21 mouse cellular contexts compared by ENCODE assay signal in the genomic region with DNA sequence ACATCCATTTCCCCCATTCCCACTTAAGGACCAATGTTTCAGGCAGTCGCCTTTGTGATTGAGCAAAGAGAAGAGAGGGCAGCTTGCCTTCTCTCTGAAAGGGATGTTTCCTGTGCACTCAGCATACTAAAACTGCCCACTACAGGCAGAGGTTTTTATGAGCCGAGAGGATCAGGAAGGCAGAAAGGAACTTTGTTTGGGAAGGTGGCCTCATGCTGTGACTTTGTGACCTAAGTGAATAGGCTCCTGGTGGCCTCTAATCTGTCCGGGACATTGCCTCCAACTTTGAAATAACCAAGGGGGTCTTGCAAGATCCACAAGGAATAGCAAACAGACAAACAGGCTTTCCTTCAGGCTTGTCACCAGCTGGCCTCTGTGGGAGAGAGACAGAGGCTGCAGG. TPM values are rescaled to one million over a fixed set of nuclear protein-coding genes. Genes with fewer than 3 reads are reported as not detected.
DNase-seq lines count a peak whose midpoint lies in the region; ATAC-seq and TF ChIP-seq lines count a peak whose summit lies in the region.
"Had no signal": no experiment of that assay in that cellular context is flagged by ENCODE, and none has a peak within 500 bp of the region (broad histone marks: within the 10 kb centered on the region; RNA-seq: fewer than 3 reads in every experiment).

No protein-coding gene starts in this region.

- H3K4me3 ChIP-seq in hindbrain, postnatal 0 days (ENCODE audit: low read length), result no peak overlapping the region
- no peak overlapping the region for H3K4me3 ChIP-seq in hindbrain, embryonic 10.5 days
- no peak overlapping the region for H3K4me3 ChIP-seq in midbrain, embryonic 13.5 days (replicated peaks)
- H3K4me3 ChIP-seq in midbrain, embryonic 15.5 days, result no peak overlapping the region
- H3K4me3 ChIP-seq in ES-E14 (ENCODE audit: insufficient read depth in 1 of 2, low read depth in 1 of 2, low read length in 2 of 2, poor library complexity in 1 of 2, severe bottlenecking in 1 of 2), result no peak overlapping the region
- H3K4me3 ChIP-seq in lung, adult 2 months (replicated peaks; ENCODE audit: extremely low read depth, low read depth, low read length), result no peak overlapping the region
- H3K4me3 ChIP-seq: embryonic facial prominence, embryonic 15.5 days; erythroblast, embryonic 14.5 days; forebrain, embryonic 10.5 days; heart, embryonic 12.5 days; hindbrain, embryonic 13.5 days had no signal

- 0 out of 2 replicates have a peak, but pooled peaks have one; percentile 3 for TF ChIP-seq CTCF in hindbrain, postnatal 0 days (IDR thresholded peaks at IDR 0.05; ENCODE audit: low read depth)
- TF ChIP-seq CTCF in lung, adult 2 months (IDR thresholded peaks at IDR 0.05; ENCODE audit: insufficient read depth, low read length), result no peak

- H3K9me3 ChIP-seq in hindbrain, postnatal 0 days (ENCODE audit: low read length), result no peaks in the 10 kb centered on the region
- H3K9me3 ChIP-seq in hindbrain, embryonic 10.5 days, result no peaks in the 10 kb centered on the region
- no peaks in the 10 kb centered on the region for H3K9me3 ChIP-seq in midbrain, embryonic 13.5 days
- no peaks in the 10 kb centered on the region for H3K9me3 ChIP-seq in midbrain, embryonic 15.5 days
- no peaks in the 10 kb centered on the region for H3K9me3 ChIP-seq in ES-E14 (ENCODE audit: control insufficient read depth, insufficient read depth, low read depth, low read length)
- H3K9me3 ChIP-seq: embryonic facial prominence, embryonic 15.5 days; forebrain, embryonic 10.5 days; heart, embryonic 12.5 days; hindbrain, embryonic 13.5 days had no signal

- no peaks in the 10 kb centered on the region for H3K36me3 ChIP-seq in hindbrain, postnatal 0 days (ENCODE audit: insufficient read depth, low read length)
- H3K36me3 ChIP-seq in hindbrain, embryonic 10.5 days, result no peaks in the 10 kb centered on the region
- no peaks in the 10 kb centered on the region for H3K36me3 ChIP-seq in midbrain, embryonic 13.5 days
- H3K36me3 ChIP-seq in midbrain, embryonic 15.5 days (replicated peaks), result no peaks in the 10 kb centered on the region
- H3K36me3 ChIP-seq in ES-E14 (ENCODE audit: control insufficient read depth, insufficient read depth, low read length, poor library complexity, severe bottlenecking), result no peaks in the 10 kb centered on the region
- H3K36me3 ChIP-seq: embryonic facial prominence, embryonic 15.5 days; forebrain, embryonic 10.5 days; hindbrain, embryonic 13.5 days had no signal

- in situ Hi-C loops in ES-E14 (cut with MboI; ENCODE audit: low sequenced_read_pairs in 2 of 2, unreplicated experiment in 2 of 2), result no loop called here

- peak overlapping the region; percentile 60; the same call in 1 of the 2 replicates for H3K27ac ChIP-seq in hindbrain, postnatal 0 days
- no peak overlapping the region for H3K27ac ChIP-seq in hindbrain, embryonic 10.5 days
- H3K27ac ChIP-seq in midbrain, embryonic 13.5 days, result 0 out of 2 replicates have a peak overlapping the region, but pooled peaks have one; percentile 6
- H3K27ac ChIP-seq in midbrain, embryonic 15.5 days, result no peak overlapping the region
- H3K27ac ChIP-seq in ES-E14 (ENCODE audit: insufficient read depth, low read depth, low read length, poor library complexity, severe bottlenecking), result no peak overlapping the region
- H3K27ac ChIP-seq: embryonic facial prominence, embryonic 15.5 days; forebrain, embryonic 10.5 days; hindbrain, embryonic 13.5 days had no signal

- DNase-seq in hindbrain, postnatal 0 days (ENCODE audit: low spot score), result no peak
- DNase-seq in hindbrain, embryonic 10.5 days (ENCODE audit: low spot score), result no peak
- peak; percentile 53 for DNase-seq in ES-CJ7 (ENCODE audit: low read depth, low spot score)
- peak; percentile 33 for DNase-seq in ES-E14 (ENCODE audit: low read depth, low spot score)
- DNase-seq in Muller cell, postnatal 12 days (ENCODE audit: inconsistent ontology term), result no peak
- no peak for DNase-seq in lung, adult 2 months
- DNase-seq: adrenal gland, adult 8-10 months; adrenal gland, postnatal 36 days; cerebellum, adult 11 months; cerebellum, adult 8-10 months; embryo, embryonic 11 days had no signal

- peaks cover 24% of the 10 kb centered on the region for H3K4me1 ChIP-seq in hindbrain, postnatal 0 days (ENCODE audit: insufficient read depth, low read length)
- H3K4me1 ChIP-seq in hindbrain, embryonic 10.5 days (replicated peaks), result peaks cover 42% of the 10 kb centered on the region
- peaks cover 16% of the 10 kb centered on the region for H3K4me1 ChIP-seq in midbrain, embryonic 13.5 days (replicated peaks)
- H3K4me1 ChIP-seq in midbrain, embryonic 15.5 days, result no peaks in the 10 kb centered on the region
- H3K4me1 ChIP-seq in ES-E14 (ENCODE audit: control insufficient read depth in 2 of 2, insufficient read depth in 2 of 2, low read length in 2 of 2, poor library complexity in 1 of 2), result peaks cover 0 to 10% of the 10 kb centered on the region in 2 experiments; a peak in 2 of 4 replicates
- H3K4me1 ChIP-seq in lung, adult 2 months (ENCODE audit: control insufficient read depth, insufficient read depth, low read length), result peaks cover 8% of the 10 kb centered on the region

- no peak for TF ChIP-seq POLR2A in lung, adult 2 months (IDR thresholded peaks at IDR 0.05; ENCODE audit: borderline replicate concordance, extremely low read depth, low read depth, low read length)

- H3K9ac ChIP-seq in hindbrain, postnatal 0 days (replicated peaks; ENCODE audit: low read length), result no peak overlapping the region
- H3K9ac ChIP-seq in midbrain, embryonic 13.5 days (replicated peaks), result no peak overlapping the region
- H3K9ac ChIP-seq in midbrain, embryonic 15.5 days, result no peak overlapping the region
- H3K9ac ChIP-seq in ES-E14 (ENCODE audit: insufficient read depth, low read depth, low read length, poor library complexity, severe bottlenecking), result no peak overlapping the region
- H3K9ac ChIP-seq: embryonic facial prominence, embryonic 15.5 days; heart, embryonic 12.5 days; hindbrain, embryonic 13.5 days had no signal

- ATAC-seq in hindbrain, postnatal 0 days, result no peak
- ATAC-seq in midbrain, embryonic 13.5 days, result no peak
- no peak for ATAC-seq in midbrain, embryonic 15.5 days (replicated peaks)
- ATAC-seq: forebrain, embryonic 14.5 days; Patski had no signal

- WGBS in hindbrain, postnatal 0 days, result 15% methylated on average over 3 of the region's 3 CpGs
- WGBS in hindbrain, embryonic 10.5 days, result 11% methylated on average over 3 of the region's 3 CpGs
- WGBS in midbrain, embryonic 13.5 days, result 3% methylated on average over 3 of the region's 3 CpGs
- 3% methylated on average over 3 of the region's 3 CpGs for WGBS in midbrain, embryonic 15.5 days
- WGBS in lung, adult 2 months, result 66% methylated on average over 3 of the region's 3 CpGs

- no peaks in the 10 kb centered on the region for H3K27me3 ChIP-seq in hindbrain, postnatal 0 days (ENCODE audit: insufficient read depth, low read length)
- peaks cover 4% of the 10 kb centered on the region; the same call in 1 of the 2 replicates for H3K27me3 ChIP-seq in hindbrain, embryonic 10.5 days (ENCODE audit: insufficient read depth, poor library complexity, severe bottlenecking)
- no peaks in the 10 kb centered on the region for H3K27me3 ChIP-seq in midbrain, embryonic 13.5 days
- no peaks in the 10 kb centered on the region for H3K27me3 ChIP-seq in midbrain, embryonic 15.5 days (replicated peaks)
- H3K27me3 ChIP-seq: embryonic facial prominence, embryonic 15.5 days; heart, embryonic 12.5 days; Patski had no signal

- H3K4me2 ChIP-seq in hindbrain, postnatal 0 days (ENCODE audit: low read depth, low read length), result no peak overlapping the region
- no peak overlapping the region for H3K4me2 ChIP-seq in midbrain, embryonic 13.5 days (replicated peaks)
- no peak overlapping the region for H3K4me2 ChIP-seq in midbrain, embryonic 15.5 days
- H3K4me2 ChIP-seq: embryonic facial prominence, embryonic 15.5 days; heart, embryonic 12.5 days; hindbrain, embryonic 13.5 days had no signal

TF ChIP-seq in ES-E14, 5 proteins besides CTCF, POLR2A, EP300 and RAD21:
- TF ChIP-seq ZC3H11A (IDR thresholded peaks at IDR 0.05; ENCODE audit: borderline replicate concordance, low read depth, low read length), result no peak
- no peak for TF ChIP-seq HCFC1 (IDR thresholded peaks at IDR 0.05; ENCODE audit: borderline replicate concordance, insufficient read depth, low read length)
- no peak for TF ChIP-seq CHD2 (IDR thresholded peaks at IDR 0.05; ENCODE audit: low read depth, low read length)
- TF ChIP-seq ZNF384 (IDR thresholded peaks at IDR 0.05; ENCODE audit: low read depth, low read length), result no peak
- TF ChIP-seq MAFK (IDR thresholded peaks at IDR 0.05; ENCODE audit: insufficient read depth, low read depth, low read length), result no peak

RNA-seq across cellular contexts. Expression of a gene that starts 19.4 kb away (rescaled TPM):
- 141 and 162 TPM in 2 replicates for total RNA-seq in hindbrain, postnatal 0 days (2014; rRNA removed)
- polyA plus RNA-seq in hindbrain, postnatal 0 days (2015; fragmentation: Nextera tagmentation; extraction: Ambion mirVana), result 59.7 and 60.0 TPM in 2 replicates
- polyA plus RNA-seq in hindbrain, embryonic 10.5 days (2016; fragmentation: Nextera tagmentation; extraction: Ambion mirVana), result 24.8 and 31.4 TPM in 2 replicates
- 16.3 and 19.9 TPM in 2 replicates for polyA plus RNA-seq in midbrain, embryonic 13.5 days (2015; fragmentation: Nextera tagmentation; extraction: Ambion mirVana)
- 31.1 and 33.9 TPM in 2 replicates for polyA plus RNA-seq in midbrain, embryonic 15.5 days (2015; fragmentation: Nextera tagmentation; extraction: Ambion mirVana)
- total RNA-seq in ES-E14 (2012; rRNA removed), result 10.7 and 28.8 TPM in 2 replicates
- 259 and 473 TPM in 2 replicates for polyA plus RNA-seq in lung, adult 2 months (2012; rRNA removed)
- total RNA-seq: MEL had no signal

Comparison
In these comparisons a context has a peak if more than half of its experiments do, and no peak if none do; other contexts are left out.
1. H3K27ac ChIP-seq: peak in hindbrain, postnatal 0 days (single experiment) and midbrain, embryonic 13.5 days (single experiment); none in hindbrain, embryonic 10.5 days (single experiment), midbrain, embryonic 15.5 days (single experiment) and ES-E14 (single experiment).
2. DNase-seq: peak in ES-CJ7 (single experiment) and ES-E14 (single experiment); none in hindbrain, postnatal 0 days (single experiment), hindbrain, embryonic 10.5 days (single experiment), Muller cell, postnatal 12 days (single experiment) and lung, adult 2 months (single experiment).